Mouse (Mus musculus) limb, embryonic 13.5 days (tissue): ENCODE data around the gene Mmp11. TPM values are rescaled to one million over a fixed set of nuclear protein-coding genes. Genes with fewer than 3 reads are reported as not detected.

Experiments
- ATAC-seq: fragments of 200-750 bp; cut with Nextera tagmentation; 2 replicates; pipeline ENCODE4 v1.8.0; 2017; ENCODE audit warnings: low read depth, moderate number of reproducible peaks, moderate TSS enrichment; ENCODE audit not compliant: low FRiP score
- H3K27ac ChIP-seq: fragments of 300-500 bp; sonication (generic); 2 replicates; pipeline ENCODE4 v1.5.1; 2015; ENCODE audit warnings: inconsistent platforms, mild to moderate bottlenecking, moderate library complexity
- H3K27me3 ChIP-seq: fragments of 300-500 bp; sonication (generic); 2 replicates; pipeline ENCODE4 v1.6.1; 2015; ENCODE audit warnings: mild to moderate bottlenecking, inconsistent platforms
- H3K36me3 ChIP-seq: fragments of 300-500 bp; sonication (generic); 2 replicates; pipeline ENCODE4 v1.6.1; 2015; ENCODE audit warnings: inconsistent platforms, mild to moderate bottlenecking, moderate library complexity
- H3K4me1 ChIP-seq: fragments of 300-500 bp; sonication (generic); 2 replicates; pipeline ENCODE4 v1.6.1; 2015; ENCODE audit warnings: inconsistent platforms
- H3K4me2 ChIP-seq: fragments of 300-500 bp; sonication (generic); replicated peaks from 2 replicates; pipeline ENCODE4 v1.6.1; 2015; ENCODE audit warnings: inconsistent platforms, mild to moderate bottlenecking, moderate library complexity
- H3K4me3 ChIP-seq: fragments of 300-500 bp; sonication (generic); 2 replicates; pipeline ENCODE4 v1.5.1; 2015; ENCODE audit warnings: moderate library complexity, mild to moderate bottlenecking, inconsistent platforms
- H3K9ac ChIP-seq: fragments of 300-500 bp; sonication (generic); 2 replicates; pipeline ENCODE4 v1.6.1; 2015; ENCODE audit warnings: mild to moderate bottlenecking, inconsistent platforms
- H3K9me3 ChIP-seq: fragments of 300-500 bp; sonication (generic); 2 replicates; pipeline ENCODE4 v1.6.1; 2016; ENCODE audit warnings: inconsistent platforms
- WGBS: fragments of 180-500 bp; shearing (Covaris S2); methylation state at CpG from one replicate; pipeline ENCODE4 v1.1.7; 2015; 5-methylcytosine and 5-hydroxymethylcytosine counted together
- polyA plus RNA-seq: library from polyadenylated mRNA; unstranded; fragments of >200 nt; fragmentation: Nextera tagmentation; extraction: Ambion mirVana; gene quantifications from 2 replicates; pipeline ENCODE4 v1.2.1, GENCODE M21; 2015

Mmp11 gene
- polyA plus RNA-seq, 1 experiment from 2014 or later: 194 TPM

DNA sequence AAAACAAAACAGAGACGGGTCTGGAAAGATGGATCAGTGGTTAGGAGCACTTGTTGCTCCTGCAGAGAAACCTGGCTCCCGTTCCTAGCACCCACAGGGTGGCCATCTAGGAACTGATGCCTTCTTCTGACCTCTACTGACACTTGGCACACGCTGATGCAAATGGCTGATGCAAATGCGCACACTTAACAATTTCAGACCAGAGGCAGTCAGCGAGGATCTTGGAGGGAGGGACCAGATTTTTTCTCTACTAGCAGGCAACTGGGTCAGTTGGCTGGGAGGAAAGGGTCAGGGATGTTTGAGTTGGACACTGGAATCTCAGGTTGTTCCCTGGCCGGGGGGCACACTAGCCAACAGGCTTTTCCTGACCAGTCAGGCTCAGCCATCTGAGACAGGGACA, 3.4 kb downstream of the Mmp11 start, which contains the start of gene Chchd10:
Gene Chchd10 (plus strand): TSS at position 240 of the 400 bp plus-strand sequence.
- Histone ChIP-seq H3K36me3 (peaks cover 7% of the 10 kb centered on the region), H3K4me1 (peaks cover 51% of the 10 kb centered on the region), H3K27ac (peak within 1 kb of the TSS; percentile 85), H3K9ac (peak within 1 kb of the TSS; percentile 96), H3K27me3 (peaks cover 32% of the 10 kb centered on the region), H3K4me3 (peak within 1 kb of the TSS; percentile 71), H3K4me2 (peak within 1 kb of the TSS; percentile 89), H3K9me3 (no peaks in the 10 kb centered on the region)
- 21% methylated on average over 6 of the region's 6 CpGs for WGBS
- no peak for ATAC-seq

DNA sequence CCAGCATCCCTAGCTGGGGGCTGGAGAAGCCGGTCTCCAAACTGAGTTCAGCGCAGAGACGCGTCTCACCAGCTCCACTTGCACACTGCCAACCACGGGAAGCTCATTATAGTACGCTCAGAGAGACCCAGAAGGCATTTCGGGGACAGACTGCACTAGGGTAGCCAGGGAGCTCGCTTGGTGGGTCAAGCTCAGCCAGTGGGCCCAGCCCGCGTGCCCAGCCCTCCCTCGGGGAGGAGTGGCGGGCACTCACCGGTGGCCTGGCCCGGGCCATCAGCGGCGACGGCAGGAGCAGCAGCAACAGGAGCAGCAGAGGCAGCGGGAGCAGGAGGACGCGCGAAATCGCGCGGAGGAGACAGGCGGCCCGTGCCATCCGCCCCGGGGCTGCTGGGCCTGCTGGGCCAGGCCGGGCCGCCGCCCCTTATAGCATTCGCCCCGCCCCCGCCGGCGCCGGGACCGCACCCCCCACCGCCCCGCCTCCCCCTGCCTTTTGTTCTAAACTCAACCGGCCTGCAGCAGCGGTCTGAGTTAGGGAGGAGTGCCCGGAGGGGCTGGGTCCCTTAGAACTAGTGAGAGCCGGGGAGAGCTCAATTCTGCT, 4.1 kb downstream of the Mmp11 start:
- peak overlapping the region; percentile 85 for H3K27ac ChIP-seq
- peaks cover 51% of the 10 kb centered on the region for H3K4me1 ChIP-seq
- H3K27me3 ChIP-seq: peaks cover 25% of the 10 kb centered on the region
- peak overlapping the region; percentile 71 for H3K4me3 ChIP-seq
- peaks cover 14% of the 10 kb centered on the region for H3K36me3 ChIP-seq
- WGBS: under 1% methylated on average over 44 of the region's 44 CpGs
- H3K9ac ChIP-seq: peak overlapping the region; percentile 96
- H3K9me3 ChIP-seq: no peaks in the 10 kb centered on the region
- H3K4me2 ChIP-seq: peak overlapping the region; percentile 89
- ATAC-seq: peak; percentile 80

DNA sequence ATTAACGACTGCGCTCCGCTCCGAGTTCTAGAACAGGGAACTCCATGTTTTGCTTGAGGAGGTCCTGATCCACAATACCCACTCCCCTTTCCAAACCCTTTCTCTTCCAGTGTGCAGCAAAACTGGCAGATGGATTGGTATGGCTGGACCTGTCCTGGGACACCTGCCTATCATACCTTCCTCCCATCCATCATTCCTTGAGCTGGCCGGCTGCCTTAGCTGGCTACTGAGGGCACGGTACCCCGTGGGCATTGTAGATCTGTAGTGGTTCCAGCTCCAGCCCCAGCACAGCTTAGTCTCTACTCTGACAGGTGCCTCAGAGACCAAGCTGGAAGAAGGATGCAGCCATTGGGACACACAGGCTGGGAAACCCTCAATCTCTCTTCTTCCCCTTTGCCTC, 5.0 kb downstream of the Mmp11 start:
- Histone ChIP-seq H3K4me1 (peaks cover 51% of the 10 kb centered on the region), H3K27ac (peak overlapping the region; percentile 85; the same call in 1 of the 2 replicates), H3K9ac (peak overlapping the region; percentile 96), H3K27me3 (peaks cover 16% of the 10 kb centered on the region), H3K36me3 (peaks cover 22% of the 10 kb centered on the region), H3K4me2 (peak overlapping the region; percentile 89), H3K9me3 (no peaks in the 10 kb centered on the region), H3K4me3 (peak overlapping the region; percentile 71)
- 16% methylated on average over 7 of the region's 7 CpGs for WGBS
- no peak for ATAC-seq

DNA sequence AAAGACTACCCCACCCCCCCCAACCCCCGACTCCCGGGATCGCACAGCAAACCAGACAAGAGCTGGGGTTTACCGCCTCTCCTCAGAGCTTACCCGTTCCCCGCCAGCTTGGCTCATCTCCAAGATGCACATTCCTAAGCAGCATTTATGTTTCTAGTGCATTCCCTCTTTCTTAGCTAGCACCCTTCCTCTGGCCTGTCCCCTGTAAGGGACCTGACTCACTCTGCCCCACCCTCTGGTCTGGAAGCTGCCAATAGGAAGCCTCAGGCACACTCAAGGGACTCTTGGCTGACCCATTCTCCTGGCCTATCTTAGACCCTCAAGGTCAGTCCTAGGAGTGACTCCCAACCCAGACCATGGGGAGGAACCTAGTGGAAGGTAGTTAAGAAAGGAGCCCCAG, 6.0 kb downstream of the Mmp11 start:
- Histone ChIP-seq H3K4me3 (peak overlapping the region; percentile 71), H3K27me3 (peaks cover 6% of the 10 kb centered on the region), H3K36me3 (peaks cover 32% of the 10 kb centered on the region), H3K4me1 (peaks cover 41% of the 10 kb centered on the region), H3K9ac (peak overlapping the region; percentile 48; the same call in 1 of the 2 replicates), H3K27ac (peak overlapping the region; percentile 40), H3K9me3 (no peaks in the 10 kb centered on the region), H3K4me2 (peak overlapping the region; percentile 89)
- 8% methylated on average over 6 of the region's 6 CpGs for WGBS
- ATAC-seq: peak; percentile 46; the same call in 1 of the 2 replicates

DNA sequence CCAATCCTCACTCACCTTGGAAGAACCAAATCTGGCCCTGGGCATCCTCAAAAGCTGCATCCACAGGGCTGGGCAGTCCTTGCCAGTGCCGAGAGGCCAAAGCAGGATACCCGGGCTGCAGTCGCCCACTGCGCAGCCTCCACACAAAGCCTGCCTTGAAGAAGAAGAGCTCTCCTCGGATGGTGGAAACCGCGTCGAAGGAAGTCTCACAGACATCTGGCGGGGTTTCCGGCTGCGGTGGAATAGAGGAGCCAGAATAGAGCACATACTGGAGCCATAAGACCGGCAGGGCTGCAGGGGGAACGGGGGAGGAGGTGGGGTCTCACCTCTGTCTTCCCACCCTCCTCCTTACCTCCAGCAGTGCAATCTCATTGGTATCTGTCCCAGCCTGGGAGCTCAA, 9.9 kb downstream of the Mmp11 start:
- H3K27ac ChIP-seq: no peak overlapping the region
- H3K4me2 ChIP-seq: no peak overlapping the region
- H3K9ac ChIP-seq: no peak overlapping the region
- peaks cover 1% of the 10 kb centered on the region; the same call in 1 of the 2 replicates for H3K27me3 ChIP-seq
- ATAC-seq: no peak
- WGBS: 72% methylated on average over 13 of the region's 13 CpGs
- H3K4me3 ChIP-seq: no peak overlapping the region
- peaks cover 39% of the 10 kb centered on the region for H3K4me1 ChIP-seq
- H3K36me3 ChIP-seq: peaks cover 59% of the 10 kb centered on the region
- H3K9me3 ChIP-seq: no peaks in the 10 kb centered on the region

DNA sequence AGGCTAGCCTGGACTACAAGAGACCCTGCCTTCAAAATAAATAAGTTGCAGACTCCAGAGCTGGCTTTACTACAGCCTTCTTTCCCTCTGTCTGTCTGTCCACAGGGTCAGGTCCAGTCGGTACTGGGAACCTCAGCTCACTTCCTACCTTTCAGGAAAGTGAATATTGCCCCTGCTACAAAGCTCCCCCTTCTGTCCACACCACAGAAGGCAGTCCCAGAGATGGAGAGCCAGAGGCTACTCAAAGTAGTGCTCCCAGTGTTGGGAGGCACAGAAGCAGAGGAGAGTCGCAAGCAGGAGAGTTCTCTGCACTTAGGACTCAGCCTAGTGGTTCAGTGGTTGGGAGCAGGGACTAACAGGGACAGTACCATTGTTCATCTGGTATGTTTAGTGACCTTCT, 12.0 kb downstream of the Mmp11 start:
- Histone ChIP-seq H3K27ac (no peak overlapping the region), H3K27me3 (no peaks in the 10 kb centered on the region), H3K36me3 (peaks cover 63% of the 10 kb centered on the region), H3K4me1 (peaks cover 32% of the 10 kb centered on the region), H3K4me2 (no peak overlapping the region), H3K4me3 (no peak overlapping the region), H3K9ac (no peak overlapping the region), H3K9me3 (no peaks in the 10 kb centered on the region)
- no peak for ATAC-seq
- 62% methylated on average over 2 of the region's 2 CpGs for whole genome bisulfite sequencing

DNA sequence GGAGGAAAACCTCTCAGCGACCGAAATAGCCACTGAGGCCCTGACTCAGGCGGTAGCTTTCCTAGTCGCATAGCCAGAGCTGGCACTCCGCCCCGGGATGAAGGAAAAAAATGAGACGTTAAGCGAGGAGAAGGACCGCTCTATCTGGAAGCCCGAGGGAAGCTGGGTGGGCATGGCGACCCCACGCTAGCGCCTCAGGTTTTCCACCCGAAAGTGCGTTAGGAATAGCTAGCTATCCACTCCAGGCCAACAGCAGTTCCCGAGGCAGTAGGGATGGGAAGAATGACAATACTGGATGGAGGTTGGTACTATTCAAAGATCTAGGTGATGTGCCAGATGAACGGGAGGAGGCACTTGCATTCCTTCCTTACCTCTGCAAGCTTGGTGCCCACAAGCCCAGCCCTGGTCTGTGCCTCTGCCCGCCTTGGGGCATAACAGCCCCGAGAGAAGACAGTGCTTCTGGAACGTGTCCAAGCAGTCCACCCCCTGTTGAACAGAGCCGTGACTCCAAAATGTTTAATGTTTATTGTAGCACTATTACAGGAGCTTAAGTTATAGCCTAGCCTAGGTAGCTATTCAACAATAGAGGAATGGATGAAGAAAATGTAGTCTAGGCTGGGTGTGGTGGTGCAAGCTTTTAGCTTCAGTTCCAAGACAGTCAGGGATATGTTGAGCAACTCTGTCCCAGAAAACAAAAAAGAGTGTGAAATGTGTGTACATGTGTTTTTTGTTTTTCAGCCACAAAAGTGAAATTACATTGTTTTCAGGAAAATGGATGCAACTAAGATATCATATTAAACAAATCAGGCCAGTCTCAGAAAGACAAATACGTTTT, 14.4 kb downstream of the Mmp11 start:
- Histone ChIP-seq H3K4me3 (peak overlapping the region; percentile 84), H3K9me3 (no peaks in the 10 kb centered on the region), H3K27ac (peak overlapping the region; percentile 93), H3K27me3 (no peaks in the 10 kb centered on the region), H3K36me3 (peaks cover 63% of the 10 kb centered on the region), H3K4me2 (peak overlapping the region; percentile 89), H3K9ac (peak overlapping the region; percentile 96), H3K4me1 (peaks cover 51% of the 10 kb centered on the region)
- ATAC-seq: peak; percentile 9; the same call in 1 of the 2 replicates
- 4% methylated on average over 22 of the region's 22 CpGs for WGBS

DNA sequence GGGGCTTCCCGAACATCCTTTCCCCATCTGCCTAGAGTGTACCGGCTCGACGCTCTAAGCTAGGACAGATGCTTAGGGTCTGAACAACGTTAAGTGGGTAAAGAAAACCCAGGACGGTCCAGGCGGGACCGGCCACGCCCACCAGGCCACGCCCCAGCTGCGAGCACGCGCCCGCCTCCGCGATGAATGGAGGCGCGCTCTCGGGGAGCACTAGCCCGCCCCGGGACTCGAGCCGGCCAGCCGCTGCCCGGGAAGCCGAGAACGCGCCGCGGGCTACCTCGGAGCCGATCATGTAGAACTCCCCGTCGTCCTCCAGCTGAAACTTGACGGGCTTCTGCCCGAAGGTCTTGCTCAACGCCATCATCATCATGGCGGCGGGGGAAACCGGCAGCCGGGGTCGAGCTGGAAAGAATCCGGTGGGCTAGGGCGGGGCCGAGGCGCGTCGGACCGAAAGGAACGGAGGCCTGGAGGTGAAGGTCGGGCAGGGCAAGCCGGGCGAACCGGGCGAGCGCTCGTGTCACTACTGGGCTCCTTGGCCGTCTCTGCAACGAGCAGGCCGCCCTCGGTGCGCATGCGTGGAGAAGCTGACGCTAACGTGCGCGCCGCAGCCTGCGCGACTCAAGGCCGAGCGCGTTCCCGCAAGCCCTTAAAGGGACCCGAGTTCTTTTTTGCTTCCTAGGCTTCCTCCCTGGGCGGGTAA, 15.1 kb downstream of the Mmp11 start, which contains the start of gene Smarcb1:
Gene Smarcb1 (minus strand): TSS at position 592 of the 700 bp plus-strand sequence.
- Histone ChIP-seq H3K9ac (peak within 1 kb of the TSS; percentile 96), H3K27ac (peak within 1 kb of the TSS; percentile 93), H3K9me3 (no peaks in the 10 kb centered on the region), H3K27me3 (no peaks in the 10 kb centered on the region), H3K36me3 (peaks cover 63% of the 10 kb centered on the region), H3K4me1 (peaks cover 59% of the 10 kb centered on the region), H3K4me2 (peak within 1 kb of the TSS; percentile 89), H3K4me3 (peak within 1 kb of the TSS; percentile 84)
- ATAC-seq: peak; percentile 87
- WGBS: 1% methylated on average over 76 of the region's 76 CpGs

DNA sequence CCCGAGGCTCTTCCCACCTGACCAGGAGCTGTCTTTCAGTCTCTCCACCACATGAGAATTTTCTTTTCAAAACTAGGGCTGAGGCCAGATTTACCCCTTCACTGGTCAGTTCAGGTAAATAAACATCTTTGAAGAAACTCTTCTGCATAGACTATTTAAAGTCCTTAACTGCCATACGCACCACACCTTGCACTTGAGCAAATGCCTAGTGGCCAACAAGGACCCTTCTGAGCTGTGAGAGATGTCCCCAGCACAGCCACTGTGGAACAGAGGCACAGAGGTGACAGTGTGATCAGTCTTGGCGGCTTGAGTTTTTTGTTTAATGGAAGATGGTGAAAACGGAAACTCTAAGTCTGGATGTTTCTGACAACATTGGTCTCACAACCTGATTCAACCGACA, 17.3 kb downstream of the Mmp11 start:
- Histone ChIP-seq H3K4me3 (no peak overlapping the region), H3K27ac (no peak overlapping the region), H3K36me3 (peaks cover 62% of the 10 kb centered on the region), H3K9me3 (no peaks in the 10 kb centered on the region), H3K4me2 (no peak overlapping the region), H3K4me1 (peaks cover 66% of the 10 kb centered on the region), H3K27me3 (no peaks in the 10 kb centered on the region), H3K9ac (peak overlapping the region; percentile 31; the same call in 1 of the 2 replicates)
- ATAC-seq: no peak
- WGBS: 87% methylated on average over 5 of the region's 5 CpGs

DNA sequence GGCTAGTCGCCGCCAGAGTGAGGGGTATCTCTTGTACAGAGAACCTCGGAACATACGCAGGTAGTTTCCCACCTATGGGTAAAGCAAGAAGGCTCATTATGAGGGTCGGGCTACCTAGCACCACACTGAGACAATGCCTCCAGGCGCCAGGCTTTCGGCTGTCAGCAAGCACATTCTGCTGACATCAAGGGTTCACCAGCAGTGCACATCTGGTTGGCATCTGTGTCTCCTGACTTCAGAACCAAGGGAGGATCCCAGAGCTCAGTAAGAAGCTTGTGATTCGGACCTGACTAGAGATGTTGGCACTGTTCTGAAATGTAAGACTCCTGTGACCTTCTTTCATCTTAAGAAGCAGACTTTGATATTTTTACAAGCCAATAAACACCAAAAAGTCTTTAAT, 19.5 kb downstream of the Mmp11 start:
- H3K27ac ChIP-seq: peak overlapping the region; percentile 34; the same call in 1 of the 2 replicates
- no peak overlapping the region for H3K4me2 ChIP-seq
- no peaks in the 10 kb centered on the region for H3K9me3 ChIP-seq
- no peaks in the 10 kb centered on the region for H3K27me3 ChIP-seq
- ATAC-seq: peak; percentile 29; the same call in 1 of the 2 replicates
- H3K4me3 ChIP-seq: no peak overlapping the region
- H3K4me1 ChIP-seq: peaks cover 50% of the 10 kb centered on the region
- no peak overlapping the region for H3K9ac ChIP-seq
- peaks cover 65% of the 10 kb centered on the region for H3K36me3 ChIP-seq
- WGBS: 31% methylated on average over 8 of the region's 8 CpGs

DNA sequence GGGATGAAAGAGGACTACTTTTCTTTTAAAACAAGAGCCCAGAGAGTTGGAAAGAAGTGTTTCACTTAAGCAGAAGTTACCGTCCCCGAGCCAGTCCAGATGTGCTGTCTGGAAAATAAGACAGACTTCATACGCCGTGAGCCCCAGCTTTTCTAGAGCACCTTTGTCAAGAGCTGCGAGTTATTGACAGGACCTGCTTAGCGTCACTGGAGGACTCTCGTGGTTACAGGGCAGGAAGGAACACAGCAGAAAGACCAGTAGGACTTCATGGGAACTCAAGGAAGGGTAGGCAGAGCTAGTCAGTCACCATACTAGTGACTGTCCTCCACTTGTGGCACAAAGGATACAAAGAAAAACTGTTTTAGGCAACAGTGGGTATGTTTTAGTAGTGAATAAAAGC, 20.7 kb downstream of the Mmp11 start:
- H3K9ac ChIP-seq: 0 out of 2 replicates have a peak overlapping the region, but pooled peaks have one; percentile 13
- peak overlapping the region; percentile 34; the same call in 1 of the 2 replicates for H3K27ac ChIP-seq
- no peak overlapping the region for H3K4me2 ChIP-seq
- H3K4me3 ChIP-seq: no peak overlapping the region
- WGBS: 67% methylated on average over 7 of the region's 7 CpGs
- H3K9me3 ChIP-seq: no peaks in the 10 kb centered on the region
- ATAC-seq: no peak
- peaks cover 78% of the 10 kb centered on the region for H3K36me3 ChIP-seq
- peaks cover 49% of the 10 kb centered on the region for H3K4me1 ChIP-seq
- H3K27me3 ChIP-seq: no peaks in the 10 kb centered on the region
